Mouse (Mus musculus) brain, embryonic 14.5 days (tissue): ENCODE measurements at regions not wholly inside any gene's neighbourhood (a gene's known extent, or its start where the extent isn't known, plus 50 kb on each side); places are given as distances from the start of the nearest gene placed in this dataset.

Experiments used
- CTCF ChIP-seq: fragments of 200-500 bp; IDR thresholded peaks from 2 replicates; pipeline ENCODE4 v1.5.1; 2012; ENCODE audit warnings: inconsistent platforms, mild to moderate bottlenecking, moderate library complexity, borderline replicate concordance; ENCODE audit not compliant: insufficient read depth, insufficient read length; ENCODE audit errors: extremely low read depth
- POLR2A ChIP-seq: fragments of 200-500 bp; IDR thresholded peaks from 2 replicates; pipeline ENCODE4 v1.6.1; 2012; ENCODE audit warnings: mild to moderate bottlenecking, inconsistent platforms, borderline replicate concordance; ENCODE audit not compliant: poor library complexity, insufficient read depth, insufficient read length, severe bottlenecking; ENCODE audit errors: extremely low read depth

DNA sequence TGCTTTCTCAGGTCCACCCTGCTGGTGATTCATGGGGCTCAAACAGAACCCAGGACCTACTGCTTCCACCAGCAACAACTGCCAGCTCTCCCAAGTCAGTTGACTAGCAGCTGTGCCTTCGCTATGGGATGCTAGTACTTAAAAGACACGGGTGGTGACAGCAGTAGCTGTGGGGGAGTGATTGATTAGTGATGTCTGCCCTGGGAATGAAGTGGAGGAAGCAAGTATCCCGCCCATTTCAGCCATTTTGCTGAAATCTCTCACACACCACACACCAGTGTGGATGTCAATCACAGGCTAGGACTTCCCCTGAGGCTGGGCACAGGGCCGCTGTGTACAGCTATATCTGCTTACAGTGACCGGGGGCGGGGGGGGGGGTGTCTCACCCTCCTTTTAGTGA is 153.2 kb downstream of the Matn1 start:
- TF ChIP-seq POLR2A (no peak), CTCF (no peak)
